Mouse (Mus musculus) splenic B cell, adult 2 months (primary cell): Measurements from ENCODE around the gene Rac2.

Experiments
- DNase-seq: peaks from one replicate; pipeline ENCODE4 v3.0.0-alpha.2; 2011; ENCODE audit warnings: low read depth, low spot score
- H3K27me3 ChIP-seq: 2 replicates; pipeline ENCODE4 v1.6.1; 2012; ENCODE audit warnings: mild to moderate bottlenecking, low read length, moderate library complexity, mixed read lengths; ENCODE audit not compliant: control insufficient read depth, poor library complexity, insufficient read depth, severe bottlenecking
- H3K36me3 ChIP-seq: 2 replicates; pipeline ENCODE4 v1.6.1; 2012; ENCODE audit warnings: mild to moderate bottlenecking, low read length, moderate library complexity, mixed read lengths; ENCODE audit not compliant: control insufficient read depth, poor library complexity, insufficient read depth, severe bottlenecking

Gene Rac2

DNA sequence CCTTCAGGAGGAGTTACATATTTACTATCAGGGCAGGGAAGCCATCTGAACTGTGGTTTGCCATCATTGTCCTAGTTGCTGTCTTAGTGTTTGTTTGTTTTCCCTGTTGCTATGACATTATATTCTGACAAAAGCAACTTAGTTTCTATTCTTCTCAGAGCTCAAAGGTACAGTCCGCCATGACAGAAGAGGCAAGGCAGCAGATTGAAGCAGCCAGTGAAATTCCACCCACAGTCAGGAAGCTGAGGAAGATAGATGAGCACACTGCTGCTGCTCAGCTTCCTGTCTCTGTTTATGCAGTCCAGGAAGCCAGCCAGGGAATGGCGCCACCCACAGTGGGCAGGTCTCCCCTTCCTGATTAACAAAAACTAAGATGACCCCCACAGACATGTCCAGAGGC lies 22.2 kb upstream of the Rac2 start:
- no peaks in the 10 kb centered on the region for H3K36me3 ChIP-seq
- H3K27me3 ChIP-seq: no peaks in the 10 kb centered on the region
- peak; percentile 53 for DNase-seq

DNA sequence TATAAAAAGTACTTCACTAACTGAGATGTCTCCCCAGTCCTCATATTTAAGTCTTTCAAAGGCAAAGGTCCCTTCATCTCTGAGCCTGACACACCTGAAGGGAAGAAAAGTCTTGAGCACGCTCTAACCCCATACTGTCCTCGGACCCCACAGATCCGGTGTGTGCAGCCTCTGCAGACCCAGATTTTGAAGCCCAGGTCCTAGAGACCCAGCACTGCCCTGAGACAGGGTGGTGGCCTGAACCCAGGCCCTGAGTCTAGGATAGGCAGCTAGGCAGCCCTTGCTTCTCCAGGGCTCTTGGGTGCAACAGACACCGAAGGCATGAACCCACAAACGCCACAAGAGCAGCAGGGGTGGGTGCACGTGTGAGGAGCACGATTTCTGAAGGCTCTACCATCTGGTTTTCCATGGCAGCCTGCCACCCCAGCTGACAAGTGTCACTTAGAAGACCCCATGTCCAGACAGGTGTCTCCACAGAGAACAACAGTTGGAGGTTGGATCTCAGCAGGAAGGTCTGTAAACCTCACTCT lies 21.4 kb upstream of the Rac2 start:
- Histone ChIP-seq H3K36me3 (no peaks in the 10 kb centered on the region), H3K27me3 (no peaks in the 10 kb centered on the region)
- no peak for DNase-seq

DNA sequence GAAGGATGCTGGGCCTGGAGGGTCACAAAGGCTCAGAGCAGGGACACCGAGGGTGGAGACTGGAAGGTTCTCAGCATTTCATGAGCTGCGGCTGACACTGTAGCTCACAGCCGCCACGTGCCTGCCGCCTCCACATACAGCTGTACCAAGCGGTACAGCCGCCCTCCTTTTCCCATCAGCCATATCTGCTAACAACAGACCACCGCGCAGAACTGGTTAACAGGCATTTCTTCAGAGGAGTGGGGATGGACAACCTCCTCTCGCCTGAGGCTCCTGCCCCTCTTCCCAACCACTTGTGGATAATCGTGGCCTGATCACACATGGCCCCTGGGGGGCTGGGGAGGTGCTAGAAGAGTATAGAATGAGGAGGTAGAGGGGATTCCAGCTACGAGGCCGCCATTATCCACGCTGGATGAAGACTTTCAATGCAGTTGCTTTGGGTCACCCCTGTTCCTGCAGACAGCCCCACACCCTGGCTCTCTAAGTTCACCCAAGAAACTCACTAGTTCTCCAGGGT lies 19.9 kb upstream of the Rac2 start:
- no peaks in the 10 kb centered on the region for H3K27me3 ChIP-seq
- no peak for DNase-seq
- no peaks in the 10 kb centered on the region for H3K36me3 ChIP-seq

DNA sequence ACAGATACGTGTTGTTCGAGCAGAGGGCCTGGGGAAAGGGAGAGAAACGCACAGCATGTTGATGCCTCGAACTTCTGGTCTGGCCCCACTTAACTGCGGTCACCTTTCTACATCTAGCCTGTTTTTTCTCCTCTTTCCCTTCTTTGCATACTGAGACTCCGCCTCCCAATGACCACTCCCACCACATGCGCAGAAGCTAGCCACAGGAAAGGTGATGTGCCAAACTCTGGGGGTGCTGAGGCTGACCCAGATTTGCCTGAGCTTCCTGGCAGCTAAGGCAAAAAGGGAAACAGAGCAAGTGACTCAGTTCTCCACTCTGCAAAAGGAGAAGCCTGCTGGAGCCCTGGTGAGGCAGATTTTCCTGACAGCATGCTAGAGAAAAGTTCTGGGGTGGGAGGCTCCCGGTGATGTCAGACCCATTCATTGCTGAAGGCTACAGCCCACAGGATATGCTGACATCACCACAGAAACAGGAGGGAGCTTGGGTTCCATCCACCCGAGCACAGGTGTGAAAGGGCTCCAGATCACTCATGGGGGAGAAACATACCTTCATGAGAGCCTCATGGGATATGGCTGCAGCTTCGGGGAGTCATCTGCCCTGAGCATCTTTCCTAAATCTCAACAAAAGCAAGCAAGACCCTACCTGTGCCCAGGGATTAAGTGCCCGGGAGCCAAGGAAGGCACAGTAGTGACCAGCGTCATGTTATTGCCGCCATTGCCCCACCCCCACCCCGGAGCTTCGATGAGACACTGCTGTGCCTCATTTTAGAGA lies 19.3 kb upstream of the Rac2 start:
- no peaks in the 10 kb centered on the region for H3K36me3 ChIP-seq
- peak; percentile 86 for DNase-seq
- H3K27me3 ChIP-seq: no peaks in the 10 kb centered on the region

DNA sequence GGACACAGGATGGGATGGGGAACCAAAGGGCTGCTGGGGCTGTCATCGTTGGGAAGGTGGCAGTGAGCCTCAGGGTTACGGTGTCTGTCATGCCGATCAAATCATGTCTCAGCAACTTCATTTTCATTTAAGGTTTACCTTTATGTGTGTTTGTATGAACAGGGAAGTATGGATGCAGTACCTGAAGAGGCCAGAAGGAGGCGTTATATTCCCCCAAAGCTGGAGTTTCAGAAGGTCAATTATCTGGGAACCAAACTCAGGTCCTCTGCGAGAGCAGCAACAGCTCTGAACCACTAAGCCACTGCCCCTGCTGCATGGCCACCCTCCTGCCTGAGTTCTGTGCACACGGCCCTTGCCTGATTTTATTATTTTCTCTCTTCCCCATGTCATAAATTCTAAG lies 18.2 kb upstream of the Rac2 start:
- H3K27me3 ChIP-seq: no peaks in the 10 kb centered on the region
- H3K36me3 ChIP-seq: no peaks in the 10 kb centered on the region
- no peak for DNase-seq

DNA sequence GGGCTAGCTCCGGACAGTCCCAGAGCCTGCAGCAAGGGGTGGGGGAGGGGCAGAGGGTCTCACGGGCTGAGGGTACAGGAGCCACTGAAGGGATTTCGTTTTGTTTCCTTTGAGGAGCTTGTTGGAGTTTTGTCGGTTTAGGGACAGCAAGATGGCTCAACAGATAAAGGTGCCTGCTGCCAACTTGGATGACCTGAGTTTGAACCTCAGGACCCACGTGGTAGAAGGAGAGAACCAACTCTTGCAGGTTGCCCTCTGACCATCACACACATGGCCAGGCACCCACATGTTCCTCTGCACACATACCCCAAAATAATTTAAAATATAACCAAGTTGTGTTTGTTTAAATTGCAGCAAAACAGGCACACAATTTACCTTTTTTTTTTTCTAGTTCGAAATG lies 17.4 kb upstream of the Rac2 start:
- Histone ChIP-seq H3K36me3 (no peaks in the 10 kb centered on the region), H3K27me3 (no peaks in the 10 kb centered on the region)
- DNase-seq: no peak

DNA sequence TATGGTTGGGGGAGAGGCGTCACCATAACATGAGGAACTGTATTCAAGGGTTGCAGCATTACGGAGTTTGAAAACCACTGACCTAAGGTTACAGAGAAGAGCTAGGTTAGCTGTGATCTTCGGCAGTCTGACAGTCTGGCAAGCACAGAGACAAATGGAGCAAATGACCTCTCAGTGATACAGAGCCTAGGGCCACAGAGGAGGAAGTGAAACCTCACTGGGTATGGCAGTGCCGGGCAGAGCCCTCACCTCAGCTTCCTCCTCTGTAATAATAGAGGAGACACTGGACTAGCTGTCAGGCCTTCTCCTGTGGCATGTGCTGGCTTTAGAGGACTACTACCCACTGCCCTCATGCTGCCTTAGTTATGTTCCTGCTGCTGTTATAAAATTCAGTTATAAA lies 16.3 kb upstream of the Rac2 start:
- DNase-seq: peak; percentile 86
- H3K27me3 ChIP-seq: no peaks in the 10 kb centered on the region

DNA sequence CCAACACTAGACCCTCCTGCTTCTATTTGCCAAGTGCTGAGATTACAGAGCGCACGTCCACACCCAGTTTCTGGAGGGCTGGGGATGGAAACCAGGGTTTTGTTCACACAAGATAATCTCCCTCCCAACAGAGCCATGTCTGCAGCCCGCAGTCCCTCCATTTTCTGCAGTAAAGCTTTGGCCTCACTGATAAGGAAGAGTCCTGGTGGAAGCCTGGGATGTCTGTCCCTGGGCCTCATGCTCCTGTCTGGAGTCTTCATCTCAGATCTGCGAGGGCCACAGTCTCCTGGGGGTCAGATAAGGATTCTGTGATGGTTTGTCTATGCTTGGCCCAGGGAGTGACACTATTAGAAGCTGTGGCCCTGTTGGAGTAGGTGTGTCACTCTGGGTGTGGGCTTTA lies 15.5 kb upstream of the Rac2 start:
- no peak for DNase-seq
- no peaks in the 10 kb centered on the region for H3K27me3 ChIP-seq

More for the DNA sequence above, 16.3 kb upstream of the Rac2 start:
- H3K36me3 ChIP-seq: no peaks in the 10 kb centered on the region

DNA sequence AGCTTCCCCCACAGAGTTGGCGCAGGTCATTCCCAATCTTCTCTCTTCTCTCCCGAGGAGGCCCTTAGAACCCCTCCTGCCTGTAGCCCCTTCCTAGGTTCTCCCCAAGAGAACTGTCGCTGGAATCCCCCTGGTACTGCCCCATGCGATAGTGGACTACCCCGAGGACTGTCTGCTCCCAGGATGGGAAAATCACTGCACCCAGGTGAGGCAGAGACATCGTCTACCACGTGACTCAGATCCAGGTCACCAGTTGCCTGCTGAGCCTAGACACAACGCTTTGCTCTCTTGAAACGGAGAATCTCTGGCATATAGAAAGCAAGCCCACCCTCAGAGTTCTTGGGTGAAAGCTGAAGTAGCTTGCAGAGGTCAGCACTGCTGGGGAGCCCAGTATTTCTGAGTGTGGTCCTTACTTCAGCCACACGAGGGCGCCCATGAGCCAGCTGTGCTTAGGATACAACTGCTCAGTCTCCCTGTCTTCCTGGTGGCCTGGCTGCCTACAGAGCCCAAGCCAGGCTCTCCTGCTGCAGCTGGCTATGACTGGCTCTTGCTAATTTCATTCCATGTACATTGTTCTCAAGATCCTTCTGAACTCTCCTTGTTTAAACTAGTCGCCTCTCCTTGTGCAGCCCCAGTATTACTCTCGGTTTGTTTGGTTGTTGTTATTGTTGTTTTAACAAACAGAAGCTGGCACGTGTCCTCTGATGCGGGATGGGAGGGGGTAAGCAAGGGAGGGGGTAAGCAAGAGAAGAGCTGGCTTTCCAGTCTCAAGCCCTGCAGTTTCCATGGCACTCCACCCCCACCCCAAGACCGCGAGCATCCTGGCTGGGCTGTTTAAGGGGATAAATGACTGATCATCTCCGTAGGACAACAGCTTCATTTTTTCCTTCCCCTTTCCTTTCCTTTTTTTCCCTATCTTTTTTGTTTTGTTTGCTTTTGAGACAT lies 14.7 kb upstream of the Rac2 start:
- Histone ChIP-seq H3K36me3 (no peaks in the 10 kb centered on the region), H3K27me3 (no peaks in the 10 kb centered on the region)
- DNase-seq: peak; percentile 87

More for the DNA sequence above, 15.5 kb upstream of the Rac2 start:
- H3K36me3 ChIP-seq: no peaks in the 10 kb centered on the region

DNA sequence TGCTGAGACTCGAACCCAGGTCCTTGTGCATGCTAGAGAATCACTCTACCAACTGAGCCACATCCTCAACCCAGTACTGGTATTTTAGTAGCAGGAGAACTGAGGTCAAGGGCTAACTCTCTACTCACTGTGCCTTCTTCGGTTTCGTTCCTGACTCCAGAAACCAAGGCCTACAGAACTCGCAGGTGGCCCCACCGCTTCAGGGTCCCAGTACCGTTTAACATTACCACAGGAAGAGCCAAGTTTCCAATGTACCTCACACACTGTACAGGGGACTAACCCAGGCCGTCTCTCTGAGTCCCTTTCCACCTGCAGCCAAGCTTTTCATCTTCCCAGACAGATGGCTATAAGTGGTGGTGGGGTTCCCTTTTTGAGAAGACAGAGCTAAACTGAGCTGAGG lies 12.8 kb upstream of the Rac2 start:
- no peaks in the 10 kb centered on the region for H3K36me3 ChIP-seq
- DNase-seq: no peak

DNA sequence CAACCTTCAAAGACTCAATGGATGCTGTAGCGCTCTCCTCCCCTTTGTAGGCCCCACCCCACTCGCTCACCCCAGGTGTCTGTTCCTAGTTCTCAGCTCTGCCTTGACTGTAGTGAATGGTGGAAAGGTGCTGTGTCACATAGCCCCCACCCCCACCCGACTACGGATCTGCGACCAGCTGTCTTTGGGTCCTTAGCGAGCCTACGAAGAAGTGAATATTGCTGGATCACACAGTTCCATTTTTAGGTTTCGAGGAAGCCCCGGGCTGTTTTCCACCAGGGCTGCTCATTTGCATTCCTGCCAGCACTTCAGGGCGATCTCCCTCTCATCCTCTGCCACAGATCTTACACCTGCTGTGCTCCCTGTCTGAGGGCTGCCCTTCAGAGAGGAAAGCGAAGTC lies 10.8 kb upstream of the Rac2 start:
- no peak for DNase-seq
- no peaks in the 10 kb centered on the region for H3K36me3 ChIP-seq

More for the DNA sequence above, 12.8 kb upstream of the Rac2 start:
- H3K27me3 ChIP-seq: no peaks in the 10 kb centered on the region

DNA sequence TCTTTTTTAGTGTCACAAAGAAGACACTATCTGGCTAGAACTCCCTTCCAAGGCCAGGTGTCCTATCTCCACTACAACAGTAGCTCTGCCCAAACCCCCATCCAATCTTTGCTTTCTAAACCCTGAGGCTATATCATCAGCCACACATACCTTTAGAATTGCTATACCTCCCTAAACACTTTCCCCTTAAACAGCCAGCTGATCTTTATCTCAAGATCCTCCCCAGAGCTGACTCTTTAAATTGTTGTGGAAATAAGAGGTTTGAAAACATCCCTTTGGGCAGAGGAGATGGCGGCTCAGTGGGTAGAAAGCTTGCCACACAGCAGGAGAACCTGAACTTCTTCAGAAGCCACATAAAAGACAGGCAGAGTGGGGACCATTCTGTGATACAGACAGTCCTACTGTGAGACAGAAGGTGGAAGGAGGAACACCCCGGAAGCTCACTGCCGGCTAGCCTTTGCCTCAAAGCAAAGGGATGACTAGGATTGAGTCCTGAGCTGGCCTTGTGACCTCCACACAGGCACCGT lies 3.8 kb upstream of the Rac2 start:
- DNase-seq: no peak
- H3K36me3 ChIP-seq: no peaks in the 10 kb centered on the region
- H3K27me3 ChIP-seq: no peaks in the 10 kb centered on the region

More for the DNA sequence above, 10.8 kb upstream of the Rac2 start:
- H3K27me3 ChIP-seq: no peaks in the 10 kb centered on the region

DNA sequence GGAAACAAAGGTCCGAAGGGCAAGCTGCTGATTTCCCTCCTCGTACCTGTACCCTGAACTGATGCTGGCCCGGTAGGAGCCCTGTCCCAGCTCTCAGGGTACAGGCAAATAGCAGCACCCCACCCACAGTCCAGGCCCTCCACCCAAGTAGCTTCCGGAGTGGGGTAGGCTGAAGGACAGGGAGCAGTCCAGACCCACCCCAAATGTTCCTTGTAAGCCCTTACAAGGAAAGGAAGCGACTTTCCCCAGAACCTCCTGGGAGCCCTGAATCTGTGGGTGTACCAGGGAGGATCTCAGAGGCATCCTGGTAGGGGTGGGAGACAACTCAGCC lies 348 bp downstream of the Rac2 start:
- Histone ChIP-seq H3K36me3 (peaks cover 27% of the 10 kb centered on the region), H3K27me3 (no peaks in the 10 kb centered on the region)
- no peak for DNase-seq

DNA sequence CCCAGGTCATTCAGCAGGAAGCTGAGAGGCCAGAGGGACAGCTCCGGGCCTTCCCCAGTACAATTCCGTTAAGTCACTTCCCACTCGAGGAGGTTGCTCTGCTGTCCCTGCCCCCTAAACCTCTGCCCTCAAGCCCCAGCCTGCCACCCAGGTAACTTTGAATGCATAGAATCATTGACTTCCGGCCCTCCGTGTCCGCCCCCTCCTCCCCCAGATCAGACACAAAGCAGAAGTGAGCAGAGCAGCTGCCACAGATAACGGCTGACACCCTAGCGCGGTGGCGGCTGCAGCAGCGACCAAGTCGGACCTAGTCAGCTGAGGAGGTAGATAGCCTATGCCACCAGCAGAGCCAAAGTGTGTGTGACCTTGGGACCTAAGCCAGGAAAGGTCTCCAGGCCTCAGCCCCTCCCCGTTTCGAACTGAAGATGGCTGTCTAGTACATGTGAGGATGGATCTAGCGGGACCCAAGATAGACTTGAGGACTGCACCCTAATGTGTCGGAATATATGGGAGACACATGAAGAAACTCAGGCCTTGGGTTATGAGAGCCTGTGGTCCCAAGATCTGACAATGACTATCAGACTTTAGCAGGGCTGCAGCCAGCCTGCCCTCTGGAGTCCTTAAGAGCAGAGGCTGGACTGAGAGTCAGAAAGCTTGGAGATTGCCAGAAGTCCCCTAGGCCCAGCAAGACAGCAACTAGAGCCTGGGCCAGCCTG lies 871 bp downstream of the Rac2 start:
- Histone ChIP-seq H3K36me3 (peaks cover 29% of the 10 kb centered on the region), H3K27me3 (no peaks in the 10 kb centered on the region)
- peak; percentile 91 for DNase-seq
